Mouse (Mus musculus) embryonic fibroblast, embryonic 13.5 days (primary cell): Measurements from ENCODE around the gene Mapkap1.

Experiments used
- CTCF ChIP-seq: IDR thresholded peaks from 2 replicates; pipeline ENCODE4 v1.5.1; 2011; ENCODE audit warnings: mild to moderate bottlenecking, control low read depth, low read length, moderate library complexity, borderline replicate concordance; ENCODE audit not compliant: insufficient read depth
- POLR2A ChIP-seq: IDR thresholded peaks from 2 replicates; pipeline ENCODE4 v1.6.1; 2011; ENCODE audit warnings: low read depth, mild to moderate bottlenecking, control low read depth, low read length, moderate library complexity

- TF ChIP-seq CTCF (no peak), POLR2A (no peak)
These were observed 80.7 kb downstream of the Mapkap1 start for GRCm38 (mm10) chr2:34487281-34487680.
